Mouse (Mus musculus) frontal cortex, adult 2 months (tissue): ENCODE results near the gene Omt2a. TPM values are rescaled to one million over a fixed set of nuclear protein-coding genes. Genes with fewer than 3 reads are reported as not detected.
A peak's percentile ranks its signal among the peaks of the same experiment; 100 is the strongest.
"Not testable (repeated sequence)": the region's sequence is repeated elsewhere in the genome, so short reads cannot be mapped to it uniquely, and the experiment has no call there.

Source experiments
- DNase-seq, 2 experiments: peaks; one replicate each; pipeline ENCODE4 v3.0.0; 2022; ENCODE audit warnings: low spot score in 1 of 2; ENCODE audit errors: extremely low spot score in 1 of 2
- polyA plus RNA-seq: library from polyadenylated mRNA; depleted of rRNA; stranded (reverse); fragments of >200 nt; gene quantifications from 2 replicates; pipeline ENCODE4 v1.2.3, GENCODE M21; 2012; rRNA removed

Omt2a gene
- not detected in 2 replicates for polyA plus RNA-seq

- no peak for DNase-seq
Measured at GRCm38 (mm10) chr9:78314696-78315095, at the start of gene Omt2a. TSS of gene Omt2a (minus strand) at chr9:78314796.

GRCm38 (mm10) chr9:78363374-78363773 lies 48.8 kb upstream of the Omt2a start:
- DNase-seq, result no peak

- DNase-seq, result no peak
Measured at GRCm38 (mm10) chr9:78360484-78360872, 45.9 kb upstream of the Omt2a start.

GRCm38 (mm10) chr9:78359750-78360483 lies 45.3 kb upstream of the Omt2a start:
- no peak for DNase-seq

- peak; percentile 3 to 72 for DNase-seq
Measured at GRCm38 (mm10) chr9:78358053-78358452, 43.5 kb upstream of the Omt2a start.

GRCm38 (mm10) chr9:78355611-78356010 lies 41.0 kb upstream of the Omt2a start, which contains the start of gene Gsta2:
TSS of gene Gsta2 (minus strand) at chr9:78355788.
- DNase-seq, result no peak

- no peak for DNase-seq
Measured at GRCm38 (mm10) chr9:78354665-78355578, 40.3 kb upstream of the Omt2a start.

GRCm38 (mm10) chr9:78351504-78352220 lies 37.1 kb upstream of the Omt2a start:
- DNase-seq, result no peak

- DNase-seq, result not testable (repeated sequence)
Measured at GRCm38 (mm10) chr9:78350007-78350406, 35.4 kb upstream of the Omt2a start.

- DNase-seq, result not testable (repeated sequence)
Measured at GRCm38 (mm10) chr9:78349141-78349540, 34.5 kb upstream of the Omt2a start.

- not testable (repeated sequence) for DNase-seq
Measured at GRCm38 (mm10) chr9:78348206-78349004, 33.8 kb upstream of the Omt2a start.

- DNase-seq, result no peak
Measured at GRCm38 (mm10) chr9:78347004-78347403, 32.4 kb upstream of the Omt2a start.

- DNase-seq, result not testable (repeated sequence)
Measured at GRCm38 (mm10) chr9:78345235-78345634, 30.6 kb upstream of the Omt2a start.

GRCm38 (mm10) chr9:78343055-78343454 lies 28.5 kb upstream of the Omt2a start:
- not testable (repeated sequence) for DNase-seq

GRCm38 (mm10) chr9:78342494-78342893 lies 27.9 kb upstream of the Omt2a start:
- not testable (repeated sequence) for DNase-seq

GRCm38 (mm10) chr9:78340324-78340723 lies 25.7 kb upstream of the Omt2a start:
- peak in 1 of 2 experiments; percentile 27 for DNase-seq

GRCm38 (mm10) chr9:78337050-78337449 lies 22.5 kb upstream of the Omt2a start:
- not testable (repeated sequence) for DNase-seq

GRCm38 (mm10) chr9:78327289-78327688 lies 12.7 kb upstream of the Omt2a start, which contains the start of gene Omt2b:
TSS of gene Omt2b (plus strand) at chr9:78327589.
- not testable (repeated sequence) for DNase-seq

- peak in 1 of 2 experiments; percentile 1 for DNase-seq
Measured at GRCm38 (mm10) chr9:78319499-78319898, 4.9 kb upstream of the Omt2a start.

- DNase-seq, result not testable (repeated sequence)
Measured at GRCm38 (mm10) chr9:78308122-78308521, 6.5 kb downstream of the Omt2a start.
